Mouse (Mus musculus) brain, embryonic 14.5 days (tissue): ENCODE data around the gene Gm44965.

Source experiments
- CTCF ChIP-seq: fragments of 200-500 bp; IDR thresholded peaks from 2 replicates; pipeline ENCODE4 v1.5.1; 2012; ENCODE audit warnings: inconsistent platforms, mild to moderate bottlenecking, moderate library complexity, borderline replicate concordance; ENCODE audit not compliant: insufficient read depth, insufficient read length; ENCODE audit errors: extremely low read depth
- POLR2A ChIP-seq: fragments of 200-500 bp; IDR thresholded peaks from 2 replicates; pipeline ENCODE4 v1.6.1; 2012; ENCODE audit warnings: mild to moderate bottlenecking, inconsistent platforms, borderline replicate concordance; ENCODE audit not compliant: poor library complexity, insufficient read depth, insufficient read length, severe bottlenecking; ENCODE audit errors: extremely low read depth

- TF ChIP-seq POLR2A (no peak), CTCF (no peak)
Measured at GRCm38 (mm10) chr6:48658721-48659120, 65.0 kb downstream of the Gm44965 start.
